Mouse (Mus musculus): ENCODE measurements at regions not wholly inside any gene's neighbourhood (a gene's known extent, or its start where the extent isn't known, plus 50 kb on each side); places are given as distances from the start of the nearest gene placed in this dataset.

- H3K4me1 ChIP-seq (ENCODE audit: insufficient read depth) = peaks cover 20% of the 10 kb centered on the region
- no peaks in the 10 kb centered on the region for H3K9me3 ChIP-seq (ENCODE audit: low read length)
- H3K4me2 ChIP-seq (ENCODE audit: low read depth, low read length) = no peak overlapping the region
- DNase-seq (no peak), ATAC-seq (no peak)
- H3K27me3 ChIP-seq (ENCODE audit: insufficient read depth, low read length) = no peaks in the 10 kb centered on the region
- no peak overlapping the region for H3K27ac ChIP-seq (ENCODE audit: low read depth)
- H3K36me3 ChIP-seq (replicated peaks; ENCODE audit: insufficient read depth, low read length) = no peaks in the 10 kb centered on the region
- TF ChIP-seq EP300 (IDR thresholded peaks at IDR 0.05; ENCODE audit: low read depth) = no peak
- TF ChIP-seq CTCF (IDR thresholded peaks at IDR 0.05; ENCODE audit: low read depth) = no peak
- no peak overlapping the region for H3K4me3 ChIP-seq (ENCODE audit: low read depth, low read length)
- H3K9ac ChIP-seq (replicated peaks) = no peak overlapping the region
- 78% methylated on average over 1 of the region's 1 CpGs for WGBS (ENCODE audit: insufficient replicate concordance)
These were observed 1402.9 kb upstream of the A1bg start for GRCm38 (mm10) chr15:62325451-62326290.

GRCm38 (mm10) chr15:62320966-62321365 lies 1398.2 kb upstream of the A1bg start:
- Histone ChIP-seq H3K9me3 (ENCODE audit: low read length) (no peaks in the 10 kb centered on the region), H3K36me3 (replicated peaks; ENCODE audit: insufficient read depth, low read length) (no peaks in the 10 kb centered on the region), H3K4me3 (ENCODE audit: low read depth, low read length) (no peak overlapping the region), H3K9ac (replicated peaks) (no peak overlapping the region), H3K4me2 (ENCODE audit: low read depth, low read length) (no peak overlapping the region), H3K27me3 (ENCODE audit: insufficient read depth, low read length) (no peaks in the 10 kb centered on the region), H3K27ac (ENCODE audit: low read depth) (no peak overlapping the region), H3K4me1 (ENCODE audit: insufficient read depth) (no peaks in the 10 kb centered on the region)
- 61% methylated on average over 5 of the region's 5 CpGs for WGBS (ENCODE audit: insufficient replicate concordance)
- no peak for DNase-seq
- no peak for TF ChIP-seq EP300 (IDR thresholded peaks at IDR 0.05; ENCODE audit: low read depth)
- TF ChIP-seq CTCF (IDR thresholded peaks at IDR 0.05; ENCODE audit: low read depth) = no peak
- ATAC-seq = no peak

GRCm38 (mm10) chr15:62314449-62314848 lies 1391.6 kb upstream of the A1bg start:
- Histone ChIP-seq H3K36me3 (replicated peaks; ENCODE audit: insufficient read depth, low read length) (no peaks in the 10 kb centered on the region), H3K27ac (ENCODE audit: low read depth) (no peak overlapping the region), H3K4me1 (ENCODE audit: insufficient read depth) (no peaks in the 10 kb centered on the region), H3K9me3 (ENCODE audit: low read length) (no peaks in the 10 kb centered on the region), H3K4me2 (ENCODE audit: low read depth, low read length) (no peak overlapping the region), H3K9ac (replicated peaks) (no peak overlapping the region), H3K4me3 (ENCODE audit: low read depth, low read length) (no peak overlapping the region), H3K27me3 (ENCODE audit: insufficient read depth, low read length) (no peaks in the 10 kb centered on the region)
- ATAC-seq (no peak), DNase-seq (no peak)
- TF ChIP-seq EP300 (IDR thresholded peaks at IDR 0.05; ENCODE audit: low read depth) (no peak), CTCF (IDR thresholded peaks at IDR 0.05; ENCODE audit: low read depth) (no peak)
- WGBS (ENCODE audit: insufficient replicate concordance) = 42% methylated on average over 2 of the region's 2 CpGs

GRCm38 (mm10) chr15:62302233-62302632 lies 1379.4 kb upstream of the A1bg start:
- H3K4me3 ChIP-seq (ENCODE audit: low read depth, low read length) = no peak overlapping the region
- no peak overlapping the region for H3K9ac ChIP-seq (replicated peaks)
- H3K9me3 ChIP-seq (ENCODE audit: low read length) = no peaks in the 10 kb centered on the region
- peak; percentile 98 for ATAC-seq
- H3K4me2 ChIP-seq (ENCODE audit: low read depth, low read length) = no peak overlapping the region
- peak overlapping the region; percentile 65 for H3K27ac ChIP-seq (ENCODE audit: low read depth)
- TF ChIP-seq EP300 (IDR thresholded peaks at IDR 0.05; ENCODE audit: low read depth) (peak; percentile 37; the same call in 1 of the 2 replicates), CTCF (IDR thresholded peaks at IDR 0.05; ENCODE audit: low read depth) (no peak)
- H3K27me3 ChIP-seq (ENCODE audit: insufficient read depth, low read length) = no peaks in the 10 kb centered on the region
- DNase-seq = peak; percentile 17
- H3K4me1 ChIP-seq (ENCODE audit: insufficient read depth) = peaks cover 7% of the 10 kb centered on the region; the same call in 1 of the 2 replicates
- WGBS (ENCODE audit: insufficient replicate concordance) = 77% methylated on average over 3 of the region's 3 CpGs
- H3K36me3 ChIP-seq (replicated peaks; ENCODE audit: insufficient read depth, low read length) = no peaks in the 10 kb centered on the region

- no peak for TF ChIP-seq EP300 (IDR thresholded peaks at IDR 0.05; ENCODE audit: low read depth)
- no peak overlapping the region for H3K9ac ChIP-seq (replicated peaks)
- H3K4me1 ChIP-seq (ENCODE audit: insufficient read depth) = peaks cover 7% of the 10 kb centered on the region; the same call in 1 of the 2 replicates
- no peaks in the 10 kb centered on the region for H3K36me3 ChIP-seq (replicated peaks; ENCODE audit: insufficient read depth, low read length)
- no peak for ATAC-seq
- no peak for DNase-seq
- WGBS (ENCODE audit: insufficient replicate concordance) = 75% methylated on average over 3 of the region's 3 CpGs
- no peak overlapping the region for H3K4me3 ChIP-seq (ENCODE audit: low read depth, low read length)
- H3K27ac ChIP-seq (ENCODE audit: low read depth) = 0 out of 2 replicates have a peak overlapping the region, but pooled peaks have one; percentile 65
- no peaks in the 10 kb centered on the region for H3K9me3 ChIP-seq (ENCODE audit: low read length)
- H3K4me2 ChIP-seq (ENCODE audit: low read depth, low read length) = no peak overlapping the region
- H3K27me3 ChIP-seq (ENCODE audit: insufficient read depth, low read length) = no peaks in the 10 kb centered on the region
These were observed 1378.8 kb upstream of the A1bg start for GRCm38 (mm10) chr15:62301567-62301966.

- no peaks in the 10 kb centered on the region for H3K36me3 ChIP-seq (replicated peaks; ENCODE audit: insufficient read depth, low read length)
- 82% methylated on average over 5 of the region's 5 CpGs for WGBS (ENCODE audit: insufficient replicate concordance)
- H3K4me3 ChIP-seq (ENCODE audit: low read depth, low read length) = no peak overlapping the region
- ATAC-seq (no peak), DNase-seq (no peak)
- no peak overlapping the region for H3K9ac ChIP-seq (replicated peaks)
- H3K4me2 ChIP-seq (ENCODE audit: low read depth, low read length) = no peak overlapping the region
- TF ChIP-seq EP300 (IDR thresholded peaks at IDR 0.05; ENCODE audit: low read depth) = no peak
- TF ChIP-seq CTCF (IDR thresholded peaks at IDR 0.05; ENCODE audit: low read depth) = no peak
- H3K9me3 ChIP-seq (ENCODE audit: low read length) = no peaks in the 10 kb centered on the region
- peaks cover 3% of the 10 kb centered on the region for H3K4me1 ChIP-seq (ENCODE audit: insufficient read depth)
- no peak overlapping the region for H3K27ac ChIP-seq (ENCODE audit: low read depth)
- no peaks in the 10 kb centered on the region for H3K27me3 ChIP-seq (ENCODE audit: insufficient read depth, low read length)
These were observed 1374.3 kb upstream of the A1bg start for GRCm38 (mm10) chr15:62297138-62297537.
